Mouse (Mus musculus) hindbrain, embryonic 11.5 days (tissue): ENCODE results near the gene Gdf5. TPM values are rescaled to one million over a fixed set of nuclear protein-coding genes. Genes with fewer than 3 reads are reported as not detected.

ENCODE experiments used
- ATAC-seq: fragments of 200-750 bp; cut with Nextera tagmentation; 2 replicates; pipeline ENCODE4 v1.8.0; 2017; ENCODE audit warnings: mild to moderate bottlenecking, moderate TSS enrichment, moderate library complexity; ENCODE audit not compliant: low FRiP score
- DNase-seq: peaks from one replicate; pipeline ENCODE4 v3.0.0-alpha.2; 2015; ENCODE audit warnings: low spot score
- H3K27ac ChIP-seq: fragments of 300-500 bp; sonication (generic); 2 replicates; pipeline ENCODE4 v1.5.1; 2014; ENCODE audit warnings: mild to moderate bottlenecking, low read depth, low read length
- H3K27me3 ChIP-seq: fragments of 300-500 bp; sonication (generic); 2 replicates; pipeline ENCODE4 v1.6.1; 2014; ENCODE audit warnings: mild to moderate bottlenecking, low read length, moderate library complexity, mixed read lengths; ENCODE audit not compliant: control insufficient read depth, insufficient read depth
- H3K36me3 ChIP-seq: fragments of 300-500 bp; sonication (generic); 2 replicates; pipeline ENCODE4 v1.6.1; 2014; ENCODE audit warnings: mild to moderate bottlenecking, low read length, moderate library complexity, mixed read lengths; ENCODE audit not compliant: control insufficient read depth, insufficient read depth
- H3K4me1 ChIP-seq: fragments of 300-500 bp; sonication (generic); replicated peaks from 2 replicates; pipeline ENCODE4 v1.6.1; 2014; ENCODE audit warnings: low read length, mixed read lengths; ENCODE audit not compliant: control insufficient read depth, insufficient read depth
- H3K4me2 ChIP-seq: fragments of 300-500 bp; sonication (generic); replicated peaks from 2 replicates; pipeline ENCODE4 v1.6.1; 2014; ENCODE audit warnings: mild to moderate bottlenecking, low read depth, low read length
- H3K4me3 ChIP-seq: fragments of 300-500 bp; sonication (generic); 2 replicates; pipeline ENCODE4 v1.5.1; 2014; ENCODE audit warnings: low read depth, low read length
- H3K9ac ChIP-seq: fragments of 300-500 bp; sonication (generic); 2 replicates; pipeline ENCODE4 v1.6.1; 2014; ENCODE audit warnings: low read depth, low read length
- H3K9me3 ChIP-seq: fragments of 300-500 bp; sonication (generic); 2 replicates; pipeline ENCODE4 v1.6.1; 2016; ENCODE audit warnings: low read length; ENCODE audit not compliant: control insufficient read depth
- WGBS: fragments of 180-500 bp; shearing (Covaris S2); extraction: QIAGEN DNeasy Blood & Tissue Kit; methylation state at CpG from one replicate; pipeline ENCODE4 v1.1.7; 2014; 5-methylcytosine and 5-hydroxymethylcytosine counted together
- polyA plus RNA-seq: library from polyadenylated mRNA; unstranded; fragments of >200 nt; fragmentation: Nextera tagmentation; extraction: Ambion mirVana; gene quantifications from 2 replicates; pipeline ENCODE4 v1.2.1, GENCODE M21; 2014

The Gdf5 gene
- polyA plus RNA-seq, 1 experiment from 2014 or later: 1.3 TPM

GRCm38 (mm10) chr2:155946069-155946468 is 902 bp upstream of the Gdf5 start:
- ATAC-seq (no peak), DNase-seq (peak; percentile 85)
- Histone ChIP-seq H3K36me3 (no peaks in the 10 kb centered on the region), H3K9me3 (no peaks in the 10 kb centered on the region), H3K4me3 (no peak overlapping the region), H3K27ac (no peak overlapping the region), H3K27me3 (no peaks in the 10 kb centered on the region), H3K4me2 (no peak overlapping the region), H3K9ac (no peak overlapping the region), H3K4me1 (peaks cover 11% of the 10 kb centered on the region; the same call in 1 of the 2 replicates)
- WGBS: under 1% methylated on average over 7 of the region's 7 CpGs

- Histone ChIP-seq H3K27me3 (no peaks in the 10 kb centered on the region), H3K27ac (no peak overlapping the region), H3K4me2 (no peak overlapping the region), H3K4me3 (no peak overlapping the region), H3K4me1 (peaks cover 11% of the 10 kb centered on the region; the same call in 1 of the 2 replicates), H3K9me3 (no peaks in the 10 kb centered on the region), H3K9ac (no peak overlapping the region), H3K36me3 (no peaks in the 10 kb centered on the region)
- ATAC-seq (no peak), DNase-seq (no peak)
- WGBS: 82% methylated on average over 5 of the region's 5 CpGs
Measured at GRCm38 (mm10) chr2:155945580-155945979, 413 bp upstream of the Gdf5 start.

GRCm38 (mm10) chr2:155944685-155945084 is 482 bp downstream of the Gdf5 start:
- Histone ChIP-seq H3K9ac (no peak overlapping the region), H3K4me3 (no peak overlapping the region), H3K4me2 (no peak overlapping the region), H3K27me3 (no peaks in the 10 kb centered on the region), H3K27ac (no peak overlapping the region), H3K4me1 (peaks cover 8% of the 10 kb centered on the region; the same call in 1 of the 2 replicates), H3K9me3 (no peaks in the 10 kb centered on the region), H3K36me3 (no peaks in the 10 kb centered on the region)
- 73% methylated on average over 4 of the region's 4 CpGs for WGBS
- ATAC-seq (no peak), DNase-seq (no peak)

- no peak overlapping the region for H3K27ac ChIP-seq
- ATAC-seq (no peak), DNase-seq (peak; percentile 58)
Measured at GRCm38 (mm10) chr2:155943463-155943862, 1.7 kb downstream of the Gdf5 start.

GRCm38 (mm10) chr2:155941697-155942442 is 3.3 kb downstream of the Gdf5 start:
- Histone ChIP-seq H3K4me2 (no peak overlapping the region), H3K4me1 (peaks cover 8% of the 10 kb centered on the region; the same call in 1 of the 2 replicates), H3K27me3 (no peaks in the 10 kb centered on the region), H3K36me3 (no peaks in the 10 kb centered on the region), H3K4me3 (no peak overlapping the region), H3K9me3 (no peaks in the 10 kb centered on the region), H3K9ac (no peak overlapping the region), H3K27ac (no peak overlapping the region)
- ATAC-seq (no peak), DNase-seq (no peak)
- 93% methylated on average over 40 of the region's 40 CpGs for WGBS

More at GRCm38 (mm10) chr2:155943463-155943862, 1.7 kb downstream of the Gdf5 start:
- no peaks in the 10 kb centered on the region for H3K36me3 ChIP-seq
- H3K4me3 ChIP-seq: no peak overlapping the region
- 0 out of 2 replicates have a peak overlapping the region, but pooled peaks have one; percentile 15 for H3K9ac ChIP-seq
- H3K4me1 ChIP-seq: peaks cover 8% of the 10 kb centered on the region; the same call in 1 of the 2 replicates
- WGBS: 3% methylated on average over 8 of the region's 8 CpGs
- no peaks in the 10 kb centered on the region for H3K9me3 ChIP-seq
- H3K27me3 ChIP-seq: no peaks in the 10 kb centered on the region
- no peak overlapping the region; the same call in 1 of the 2 replicates for H3K4me2 ChIP-seq

- no peak for ATAC-seq
Measured at GRCm38 (mm10) chr2:155940681-155941080, 4.5 kb downstream of the Gdf5 start, which contains the start of gene Gm15557. Gene Gm15557 (plus strand): TSS chr2:155940728.

GRCm38 (mm10) chr2:155939897-155940529 is 5.2 kb downstream of the Gdf5 start:
- no peak for ATAC-seq
- 87% methylated on average over 7 of the region's 7 CpGs for WGBS
- no peaks in the 10 kb centered on the region for H3K36me3 ChIP-seq

More at GRCm38 (mm10) chr2:155940681-155941080, 4.5 kb downstream of the Gdf5 start, which contains the start of gene Gm15557:
- Histone ChIP-seq H3K36me3 (no peaks in the 10 kb centered on the region), H3K9ac (no peak within 1 kb of the TSS), H3K4me3 (no peak within 1 kb of the TSS), H3K4me2 (no peak within 1 kb of the TSS), H3K9me3 (no peaks in the 10 kb centered on the region), H3K27me3 (no peaks in the 10 kb centered on the region), H3K27ac (no peak within 1 kb of the TSS), H3K4me1 (peaks cover 7% of the 10 kb centered on the region; the same call in 1 of the 2 replicates)
- 94% methylated on average over 3 of the region's 3 CpGs for WGBS
- DNase-seq: no peak

GRCm38 (mm10) chr2:155929531-155930442 is 15.4 kb downstream of the Gdf5 start, which contains the start of gene Uqcc1:
Gene Uqcc1 (minus strand): TSS chr2:155930310.
- WGBS: under 1% methylated on average over 38 of the region's 38 CpGs
- Histone ChIP-seq H3K9ac (peak within 1 kb of the TSS; percentile 69), H3K9me3 (no peaks in the 10 kb centered on the region), H3K4me3 (peak within 1 kb of the TSS; percentile 72), H3K4me1 (no peaks in the 10 kb centered on the region), H3K27ac (peak within 1 kb of the TSS; percentile 77), H3K4me2 (peak within 1 kb of the TSS; percentile 72), H3K27me3 (no peaks in the 10 kb centered on the region), H3K36me3 (no peaks in the 10 kb centered on the region)
- DNase-seq: peak; percentile 92
- ATAC-seq: peak; percentile 93

More at GRCm38 (mm10) chr2:155939897-155940529, 5.2 kb downstream of the Gdf5 start:
- no peaks in the 10 kb centered on the region for H3K9me3 ChIP-seq
- H3K4me1 ChIP-seq: peaks cover 7% of the 10 kb centered on the region; the same call in 1 of the 2 replicates
- H3K9ac ChIP-seq: no peak overlapping the region
- H3K27ac ChIP-seq: no peak overlapping the region
- DNase-seq: no peak
- no peak overlapping the region for H3K4me2 ChIP-seq
- no peak overlapping the region for H3K4me3 ChIP-seq
- H3K27me3 ChIP-seq: no peaks in the 10 kb centered on the region
